Mouse (Mus musculus) cerebellum, postnatal 36 days (tissue): ENCODE measurements around the gene Proz.

Source experiments
- DNase-seq, 2 experiments: peaks; one replicate each; pipeline ENCODE4 v3.0.0; 2021 to 2022; ENCODE audit warnings: mixed read lengths in 2 of 2

Proz gene

GRCm38 (mm10) chr8:13107990-13108638, 47.4 kb downstream of the Proz start:
- no peak for DNase-seq

DNA sequence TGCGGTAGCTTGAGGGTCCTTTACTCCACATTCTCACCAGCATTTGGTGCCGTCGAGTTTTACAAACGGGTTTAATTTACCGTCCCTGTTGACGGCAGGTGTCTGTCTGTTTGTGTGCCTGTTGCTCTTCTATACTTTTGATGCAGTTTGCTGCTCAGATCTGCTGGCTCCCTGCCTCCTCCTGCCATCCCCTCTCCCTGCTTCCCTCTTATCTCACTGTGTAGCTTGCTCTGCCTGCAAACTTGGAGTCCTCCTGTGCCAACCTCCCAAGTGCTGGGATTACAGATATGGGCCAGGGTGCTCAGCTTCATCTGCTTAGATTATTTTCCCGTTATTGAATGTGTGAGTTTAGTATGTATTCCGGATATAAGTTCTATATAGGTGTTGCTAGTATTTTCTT, 48.3 kb downstream of the Proz start:
- DNase-seq = no peak

DNA sequence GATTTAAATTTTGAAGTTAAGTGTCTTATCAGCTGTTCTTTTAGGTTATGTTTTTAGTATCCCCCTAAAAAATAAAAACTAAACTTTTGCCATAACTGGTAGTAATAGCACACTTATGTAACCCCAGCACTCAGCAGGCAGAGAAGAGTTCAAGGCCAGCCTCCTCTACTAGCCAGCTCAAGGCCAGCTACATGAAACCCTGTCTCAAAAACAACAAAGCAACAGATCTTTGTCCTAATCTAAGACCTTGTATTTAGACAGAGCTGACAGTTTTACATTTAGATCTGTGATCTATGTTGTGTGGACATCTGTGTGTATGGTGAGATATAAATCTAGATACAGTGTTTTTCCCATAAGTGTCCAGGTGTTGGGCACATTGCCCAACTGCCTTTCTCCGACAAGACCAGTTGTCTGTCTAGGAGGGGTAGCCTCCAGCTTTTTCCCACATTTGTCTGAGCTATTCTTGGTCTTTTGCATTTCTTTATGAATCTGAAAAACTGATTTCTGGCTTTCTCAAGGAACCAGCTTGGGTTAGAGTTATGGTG, 48.8 kb downstream of the Proz start:
- DNase-seq = no peak

- DNase-seq = no peak
These were observed 51.2 kb downstream of the Proz start for GRCm38 (mm10) chr8:13111917-13112316.

DNA sequence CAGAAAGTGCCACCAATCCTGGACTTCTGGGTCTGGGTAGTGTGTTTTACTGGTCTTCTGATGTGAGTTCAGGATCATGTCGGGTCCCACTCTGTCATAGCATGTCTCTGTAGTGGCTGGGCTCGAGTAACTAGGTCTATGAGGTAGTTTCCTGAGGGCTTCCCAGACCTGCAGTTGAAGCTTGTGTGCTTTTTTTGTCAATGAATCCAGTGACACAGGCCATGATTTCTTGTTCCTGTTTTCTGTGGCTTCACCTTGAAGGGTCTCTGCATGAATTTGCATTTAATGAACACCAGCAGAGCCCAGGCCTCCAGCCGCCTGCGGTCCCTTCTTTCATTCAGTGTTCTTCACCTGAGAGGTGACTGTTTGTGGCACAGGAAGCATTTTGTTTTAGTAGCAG, 52.5 kb downstream of the Proz start:
- DNase-seq = no peak

- no peak for DNase-seq
These were observed 56.4 kb downstream of the Proz start for GRCm38 (mm10) chr8:13117096-13117495.

DNA sequence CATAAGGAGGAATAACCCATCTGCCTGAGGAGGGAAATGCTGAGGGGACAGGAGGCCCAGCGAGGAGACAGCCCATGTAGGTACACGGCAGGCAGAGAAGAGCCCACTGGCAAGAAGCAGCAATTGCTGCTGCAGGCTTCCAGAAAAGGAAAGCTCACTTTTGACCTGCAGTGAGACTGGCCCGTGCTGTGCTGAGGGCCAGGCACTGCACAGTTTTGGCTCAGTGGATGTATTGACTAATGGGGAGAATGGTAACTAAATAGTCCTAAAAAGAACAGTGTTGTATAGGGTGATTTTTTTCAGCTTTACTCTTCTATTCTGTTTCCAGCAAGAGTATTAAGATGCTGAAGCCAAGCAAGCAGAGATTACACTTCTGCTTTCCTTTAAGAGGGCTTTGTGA, 57.8 kb downstream of the Proz start:
- DNase-seq = no peak

DNA sequence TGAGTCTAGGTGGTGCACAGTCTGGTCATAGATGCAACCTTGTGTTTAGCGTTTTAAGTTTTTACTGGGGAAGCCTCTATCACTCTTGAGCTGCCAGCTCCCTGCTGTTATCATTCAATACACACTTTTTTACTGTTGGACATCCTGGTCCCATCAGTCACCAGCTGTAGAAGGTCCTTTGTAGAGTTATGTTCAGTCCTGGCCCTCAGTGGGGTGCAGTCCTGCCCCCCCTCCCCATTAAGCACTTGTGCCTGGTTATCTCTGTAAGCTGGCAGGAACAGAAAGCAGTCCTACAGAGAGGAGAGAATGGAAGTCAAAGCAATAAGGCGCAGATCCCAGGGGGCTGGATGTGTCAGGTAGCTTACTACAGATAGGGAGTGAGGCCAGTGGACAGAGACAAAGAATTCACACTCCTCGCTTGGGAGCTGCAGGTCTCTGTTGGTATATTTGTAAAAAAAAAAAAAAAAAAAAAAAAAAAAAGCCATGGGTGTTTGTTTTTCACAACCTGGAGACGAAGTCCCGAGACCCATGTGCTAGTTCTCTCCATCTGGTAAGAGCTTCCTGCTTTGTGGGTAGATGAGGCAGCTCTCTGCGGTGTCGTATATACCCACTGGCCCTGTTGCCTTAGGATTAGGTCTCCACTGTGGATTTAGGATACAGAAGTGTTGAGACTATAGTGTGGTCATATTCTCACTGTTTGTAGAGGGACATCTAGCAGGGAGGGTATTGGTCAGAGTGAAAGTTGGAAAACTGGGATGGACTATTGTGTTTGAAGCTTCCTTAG, 60.4 kb downstream of the Proz start:
- DNase-seq = no peak

GRCm38 (mm10) chr8:13122887-13123421, 62.2 kb downstream of the Proz start:
- DNase-seq = no peak

DNA sequence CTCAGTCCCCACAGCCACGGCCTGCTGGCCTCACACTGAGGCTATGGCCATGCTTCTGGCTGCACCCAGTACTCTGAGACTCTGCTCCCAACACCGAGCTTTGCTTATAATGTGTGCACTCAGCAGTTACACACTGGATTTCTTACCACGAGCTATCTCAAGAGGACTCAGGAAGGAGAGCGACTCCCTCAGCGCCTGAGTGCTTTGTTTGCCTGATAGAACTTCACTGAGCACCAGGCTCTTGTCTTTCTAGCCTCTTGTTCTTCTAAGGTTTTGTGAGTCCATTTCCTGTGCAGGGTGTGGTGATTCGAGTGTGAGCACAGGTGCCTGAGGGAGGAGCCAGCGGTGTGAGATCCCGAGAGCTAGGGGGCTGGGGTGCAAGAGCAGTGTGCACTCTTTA, 64.2 kb downstream of the Proz start:
- DNase-seq = no peak
